Mouse (Mus musculus) hindbrain, embryonic 15.5 days (tissue): ENCODE measurements around the gene Hmox1. TPM values are rescaled to one million over a fixed set of nuclear protein-coding genes. Genes with fewer than 3 reads are reported as not detected.
A peak's percentile ranks its signal among the peaks of the same experiment; 100 is the strongest.

Experiments
- ATAC-seq: fragments of 200-750 bp; cut with Nextera tagmentation; 2 replicates; pipeline ENCODE4 v1.8.0; 2017; ENCODE audit warnings: low read depth, moderate number of reproducible peaks, moderate TSS enrichment; ENCODE audit not compliant: low FRiP score
- H3K27ac ChIP-seq: fragments of 300-500 bp; sonication (generic); replicated peaks from 2 replicates; pipeline ENCODE4 v1.5.1; 2015; ENCODE audit warnings: mild to moderate bottlenecking, inconsistent platforms
- H3K27me3 ChIP-seq: fragments of 300-500 bp; sonication (generic); 2 replicates; pipeline ENCODE4 v1.6.1; 2015; ENCODE audit warnings: control low read depth, inconsistent platforms
- H3K36me3 ChIP-seq: fragments of 300-500 bp; sonication (generic); 2 replicates; pipeline ENCODE4 v1.6.1; 2015; ENCODE audit warnings: control low read depth, inconsistent platforms
- H3K4me1 ChIP-seq: fragments of 300-500 bp; sonication (generic); replicated peaks from 2 replicates; pipeline ENCODE4 v1.6.1; 2015; ENCODE audit warnings: control low read depth, inconsistent platforms
- H3K4me2 ChIP-seq: fragments of 300-500 bp; sonication (generic); 2 replicates; pipeline ENCODE4 v1.6.1; 2015; ENCODE audit warnings: moderate library complexity, mild to moderate bottlenecking, inconsistent platforms
- H3K4me3 ChIP-seq: fragments of 300-500 bp; sonication (generic); 2 replicates; pipeline ENCODE4 v1.5.1; 2015; ENCODE audit warnings: mild to moderate bottlenecking, inconsistent platforms
- H3K9ac ChIP-seq: fragments of 300-500 bp; sonication (generic); 2 replicates; pipeline ENCODE4 v1.6.1; 2015; ENCODE audit warnings: inconsistent platforms
- H3K9me3 ChIP-seq: fragments of 300-500 bp; sonication (generic); 2 replicates; pipeline ENCODE4 v1.6.1; 2016; ENCODE audit warnings: control low read depth, inconsistent platforms
- WGBS: fragments of 180-500 bp; shearing (Covaris S2); methylation state at CpG from one replicate; pipeline ENCODE4 v1.1.7; 2015; 5-methylcytosine and 5-hydroxymethylcytosine counted together
- polyA plus RNA-seq: library from polyadenylated mRNA; unstranded; fragments of >200 nt; fragmentation: Nextera tagmentation; extraction: Ambion mirVana; gene quantifications from 2 replicates; pipeline ENCODE4 v1.2.1, GENCODE M21; 2015

Gene Hmox1
- polyA plus RNA-seq, 1 experiment from 2014 or later: 14.0 TPM

GRCm38 (mm10) chr8:75134603-75135391 is 41.4 kb downstream of the Hmox1 start:
- Histone ChIP-seq H3K27me3 (no peaks in the 10 kb centered on the region), H3K36me3 (no peaks in the 10 kb centered on the region), H3K9ac (no peak overlapping the region), H3K9me3 (no peaks in the 10 kb centered on the region), H3K4me3 (no peak overlapping the region), H3K4me2 (no peak overlapping the region), H3K27ac (0 out of 2 replicates have a peak overlapping the region, but pooled peaks have one; percentile 6), H3K4me1 (peaks cover 12% of the 10 kb centered on the region)
- WGBS: 51% methylated on average over 2 of the region's 2 CpGs
- ATAC-seq: peak; percentile 74

- no peak overlapping the region for H3K9ac ChIP-seq
- H3K4me2 ChIP-seq: no peak overlapping the region
- H3K4me3 ChIP-seq: no peak overlapping the region
- no peak overlapping the region for H3K27ac ChIP-seq
- ATAC-seq: peak; percentile 51; the same call in 1 of the 2 replicates
- WGBS: 40% methylated on average over 1 of the region's 1 CpGs
- H3K9me3 ChIP-seq: no peaks in the 10 kb centered on the region
- H3K27me3 ChIP-seq: no peaks in the 10 kb centered on the region
- peaks cover 12% of the 10 kb centered on the region for H3K4me1 ChIP-seq
- H3K36me3 ChIP-seq: no peaks in the 10 kb centered on the region
Observed at GRCm38 (mm10) chr8:75135756-75136155, 42.3 kb downstream of the Hmox1 start.

GRCm38 (mm10) chr8:75136256-75136655 is 42.8 kb downstream of the Hmox1 start:
- 86% methylated on average over 2 of the region's 2 CpGs for WGBS
- Histone ChIP-seq H3K27me3 (no peaks in the 10 kb centered on the region), H3K4me2 (no peak overlapping the region), H3K9ac (no peak overlapping the region), H3K27ac (no peak overlapping the region), H3K4me3 (no peak overlapping the region), H3K4me1 (peaks cover 12% of the 10 kb centered on the region), H3K36me3 (no peaks in the 10 kb centered on the region), H3K9me3 (no peaks in the 10 kb centered on the region)
- ATAC-seq: no peak

GRCm38 (mm10) chr8:75137536-75137935 is 44.1 kb downstream of the Hmox1 start:
- no peak overlapping the region for H3K9ac ChIP-seq
- H3K27ac ChIP-seq: no peak overlapping the region
- ATAC-seq: no peak
- no peak overlapping the region for H3K4me3 ChIP-seq
- H3K27me3 ChIP-seq: no peaks in the 10 kb centered on the region
- H3K4me2 ChIP-seq: no peak overlapping the region
- H3K9me3 ChIP-seq: no peaks in the 10 kb centered on the region
- 45% methylated on average over 3 of the region's 3 CpGs for WGBS
- H3K4me1 ChIP-seq: peaks cover 12% of the 10 kb centered on the region
- no peaks in the 10 kb centered on the region for H3K36me3 ChIP-seq

Other genes with a start within 250 kb of the Hmox1 start
- gene Isx, start 220.4 kb upstream of the Hmox1 start, polyA plus RNA-seq: not detected in 2 replicates
- 32.9 and 37.7 TPM in 2 replicates for gene Hmgxb4, start 100.3 kb upstream of the Hmox1 start, polyA plus RNA-seq
- 35.4 and 40.2 TPM in 2 replicates for gene Tom1, start 59.9 kb upstream of the Hmox1 start, polyA plus RNA-seq
- 41.0 and 42.9 TPM in 2 replicates for gene Mcm5, start 15.9 kb downstream of the Hmox1 start, polyA plus RNA-seq
- gene Rasd2, start 120.3 kb downstream of the Hmox1 start, polyA plus RNA-seq: 3.1 and 5.7 TPM in 2 replicates